Mouse (Mus musculus) E14TG2a.4 (cell line): ENCODE results near the gene Mcrip2.

Source experiments
- CTCF ChIP-seq: conservative IDR thresholded peaks from 2 replicates; pipeline ENCODE4 v1.5.1; 2014; ENCODE audit warnings: low read length
- POU5F1 ChIP-seq: IDR thresholded peaks from 2 replicates; pipeline ENCODE4 v1.6.1; 2014; ENCODE audit warnings: low read length, borderline replicate concordance

GRCm38 (mm10) chr17:25842509-25842908 is 26.1 kb downstream of the Mcrip2 start:
- TF ChIP-seq CTCF (no peak), POU5F1 (no peak)
